Mouse (Mus musculus) heart, adult 2 months (tissue): ENCODE measurements around the gene Stip1. TPM values are rescaled to one million over a fixed set of nuclear protein-coding genes. Genes with fewer than 3 reads are reported as not detected.
"Not testable (repeated sequence)": the region's sequence is repeated elsewhere in the genome, so short reads cannot be mapped to it uniquely, and the experiment has no call there.

Experiments used
- DNase-seq, 2 experiments: peaks; one replicate each; pipeline ENCODE4 v3.0.0; 2021
- H3K27ac ChIP-seq: fragments of 200-600 bp; 2 replicates; pipeline ENCODE4 v1.8.1; 2022
- H3K27me3 ChIP-seq: fragments of 200-500 bp; 2 replicates; pipeline ENCODE4 v1.6.1; 2012; ENCODE audit warnings: mild to moderate bottlenecking, low read length, inconsistent platforms, mixed read lengths; ENCODE audit not compliant: control insufficient read depth, insufficient read depth
- H3K36me3 ChIP-seq: fragments of 200-500 bp; 2 replicates; pipeline ENCODE4 v1.6.1; 2012; ENCODE audit warnings: low read length, inconsistent platforms; ENCODE audit not compliant: control insufficient read depth, insufficient read depth
- H3K4me1 ChIP-seq: fragments of 200-500 bp; 2 replicates; pipeline ENCODE4 v1.6.1; 2011; ENCODE audit warnings: low read length; ENCODE audit not compliant: control insufficient read depth, insufficient read depth
- H3K4me3 ChIP-seq: fragments of 200-600 bp; 2 replicates; pipeline ENCODE4 v1.8.1; 2022
- H3K79me2 ChIP-seq: fragments of 200-500 bp; replicated peaks from 2 replicates; pipeline ENCODE4 v1.6.1; 2012; ENCODE audit warnings: mild to moderate bottlenecking, inconsistent platforms, low read length, moderate library complexity, mixed read lengths; ENCODE audit not compliant: control insufficient read depth, insufficient read depth
- H3K9ac ChIP-seq: fragments of 200-500 bp; 2 replicates; pipeline ENCODE4 v1.6.1; 2012; ENCODE audit warnings: low read depth, mild to moderate bottlenecking, control low read depth, inconsistent platforms, low read length, mixed read lengths
- CTCF ChIP-seq: fragments of 200-600 bp; IDR thresholded peaks from 2 replicates; pipeline ENCODE4 v1.8.1; 2022; ENCODE audit warnings: antibody characterized with exemption, mild to moderate bottlenecking, moderate library complexity
- EP300 ChIP-seq: fragments of 200-500 bp; IDR thresholded peaks from 2 replicates; pipeline ENCODE4 v1.6.1; 2011; ENCODE audit warnings: low read depth, low read length, control low read depth; ENCODE audit not compliant: insufficient read depth
- POLR2A ChIP-seq: fragments of 200-500 bp; IDR thresholded peaks from 2 replicates; pipeline ENCODE4 v1.6.1; 2011; ENCODE audit warnings: mild to moderate bottlenecking, low read depth, low read length, control low read depth; ENCODE audit not compliant: insufficient read depth
- WGBS: fragments of 180-500 bp; shearing (Covaris S2); methylation state at CpG from one replicate; pipeline ENCODE4 v1.1.7; 2018; 5-methylcytosine and 5-hydroxymethylcytosine counted together
- intact Hi-C: fragments of 180-260 bp; cut with DNase I; formaldehyde crosslinking; loops from one replicate; pipeline ENCODE4 v1.15.1; 2025
- polyA plus RNA-seq: library from polyadenylated mRNA; depleted of rRNA; stranded (reverse); fragments of >200 nt; gene quantifications from 2 replicates; pipeline ENCODE4 v1.2.3, GENCODE M21; 2012
- total RNA-seq, 2 experiments: library from RNA; stranded (reverse); gene quantifications; 2 replicates each; pipeline ENCODE4 v1.2.3; 2021

Gene Stip1
- total and polyA plus RNA-seq, 3 experiments: 49.9 to 121 (median 117) TPM

GRCm38 (mm10) chr19:7081516-7082266 lies 41.9 kb upstream of the Stip1 start:
- no peak for TF ChIP-seq CTCF
- no peak for TF ChIP-seq EP300
- TF ChIP-seq POLR2A: no peak
- Histone ChIP-seq H3K4me3 (no peak overlapping the region), H3K4me1 (no peaks in the 10 kb centered on the region), H3K27me3 (no peaks in the 10 kb centered on the region), H3K79me2 (no peaks in the 10 kb centered on the region), H3K9ac (no peak overlapping the region), H3K27ac (no peak overlapping the region), H3K36me3 (no peaks in the 10 kb centered on the region)
- DNase-seq: no peak
- intact Hi-C loops: no loop called here
- 58% methylated on average over 7 of the region's 7 CpGs for WGBS

GRCm38 (mm10) chr19:7078271-7078670 lies 38.5 kb upstream of the Stip1 start:
- Histone ChIP-seq H3K36me3 (no peaks in the 10 kb centered on the region), H3K27me3 (no peaks in the 10 kb centered on the region), H3K27ac (no peak overlapping the region), H3K4me3 (no peak overlapping the region), H3K4me1 (peaks cover 1% of the 10 kb centered on the region; the same call in 1 of the 2 replicates), H3K9ac (no peak overlapping the region), H3K79me2 (no peaks in the 10 kb centered on the region)
- WGBS: 88% methylated on average over 7 of the region's 7 CpGs
- DNase-seq: no peak
- TF ChIP-seq POLR2A: no peak
- no peak for TF ChIP-seq CTCF
- TF ChIP-seq EP300: no peak
- intact Hi-C loops: no loop called here

GRCm38 (mm10) chr19:7077666-7078065 lies 37.9 kb upstream of the Stip1 start:
- DNase-seq: no peak
- Histone ChIP-seq H3K79me2 (no peaks in the 10 kb centered on the region), H3K4me1 (peaks cover 1% of the 10 kb centered on the region; the same call in 1 of the 2 replicates), H3K4me3 (no peak overlapping the region), H3K9ac (no peak overlapping the region), H3K27ac (no peak overlapping the region), H3K36me3 (no peaks in the 10 kb centered on the region), H3K27me3 (no peaks in the 10 kb centered on the region)
- no peak for TF ChIP-seq EP300
- TF ChIP-seq POLR2A: no peak
- no peak for TF ChIP-seq CTCF
- 66% methylated on average over 9 of the region's 9 CpGs for WGBS
- intact Hi-C loops: no loop called here

GRCm38 (mm10) chr19:7075336-7075735 lies 35.6 kb upstream of the Stip1 start:
- H3K4me1 ChIP-seq, H3K36me3 ChIP-seq, H3K4me3 ChIP-seq, H3K79me2 ChIP-seq, H3K9ac ChIP-seq, DNase-seq, H3K27me3 ChIP-seq, H3K27ac ChIP-seq, intact Hi-C loops: not testable (repeated sequence)
- 87% methylated on average over 11 of the region's 11 CpGs for WGBS

GRCm38 (mm10) chr19:7073997-7074781 lies 34.4 kb upstream of the Stip1 start:
- no peak for DNase-seq
- intact Hi-C loops: no loop called here
- 77% methylated on average over 12 of the region's 12 CpGs for WGBS

GRCm38 (mm10) chr19:7072221-7072620 lies 32.5 kb upstream of the Stip1 start:
- no peak overlapping the region for H3K27ac ChIP-seq
- no peak overlapping the region for H3K4me3 ChIP-seq
- H3K9ac ChIP-seq: no peak overlapping the region
- H3K4me1 ChIP-seq: peaks cover 1% of the 10 kb centered on the region; the same call in 1 of the 2 replicates
- H3K79me2 ChIP-seq: no peaks in the 10 kb centered on the region
- 67% methylated on average over 6 of the region's 6 CpGs for WGBS
- DNase-seq: no peak
- no peak for TF ChIP-seq EP300
- intact Hi-C loops: no loop called here
- H3K36me3 ChIP-seq: no peaks in the 10 kb centered on the region
- H3K27me3 ChIP-seq: no peaks in the 10 kb centered on the region

More at GRCm38 (mm10) chr19:7073997-7074781, 34.4 kb upstream of the Stip1 start:
- Histone ChIP-seq H3K4me1 (peaks cover 1% of the 10 kb centered on the region; the same call in 1 of the 2 replicates), H3K4me3 (no peak overlapping the region), H3K27me3 (no peaks in the 10 kb centered on the region), H3K9ac (no peak overlapping the region), H3K36me3 (no peaks in the 10 kb centered on the region), H3K27ac (no peak overlapping the region), H3K79me2 (no peaks in the 10 kb centered on the region)
- TF ChIP-seq POLR2A: no peak
- TF ChIP-seq EP300: no peak
- TF ChIP-seq CTCF: no peak
